Mouse (Mus musculus): ENCODE data around the gene Nme9.

DNA sequence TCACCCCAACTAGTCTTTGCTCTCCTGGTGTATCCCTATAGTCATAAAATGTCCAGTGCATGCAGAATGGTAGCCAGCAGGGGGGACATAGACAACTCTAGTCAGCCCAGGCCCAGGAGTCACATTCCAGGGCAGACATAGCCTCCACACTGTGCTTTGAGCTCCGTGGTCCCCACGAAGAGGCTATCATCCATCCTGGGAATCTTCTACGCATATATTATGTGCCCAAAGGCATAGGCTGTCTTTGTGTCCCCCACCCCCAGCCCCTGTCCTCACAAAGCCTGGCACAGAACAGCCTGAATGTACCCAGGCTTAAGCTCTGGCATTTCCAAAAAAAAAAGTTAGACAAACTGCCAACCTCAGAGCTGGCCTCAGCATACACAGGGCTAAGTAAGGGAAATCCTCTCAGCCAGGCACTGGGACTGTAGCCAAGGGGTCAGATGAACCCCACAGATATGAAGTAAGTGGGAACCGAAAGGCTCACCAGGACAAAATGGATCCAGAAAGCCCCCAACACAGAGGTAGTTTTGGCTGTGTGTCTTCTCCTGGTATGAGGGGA lies 33.9 kb upstream of the Nme9 start:
- TF ChIP-seq TAL1 (IDR thresholded peaks at IDR 0.05; ENCODE audit: low read length): no peak
- TF ChIP-seq GATA1 (IDR thresholded peaks at IDR 0.05; ENCODE audit: low read length): no peak

Data from erythroblast, embryonic 14.5 days (primary cell).